Mouse (Mus musculus) heart, postnatal 0 days (tissue): ENCODE measurements around the gene Ykt6. TPM values are rescaled to one million over a fixed set of nuclear protein-coding genes. Genes with fewer than 3 reads are reported as not detected.
"Not testable (repeated sequence)": the region's sequence is repeated elsewhere in the genome, so short reads cannot be mapped to it uniquely, and the experiment has no call there.

ENCODE experiments used
- ATAC-seq: fragments of 200-750 bp; cut with Nextera tagmentation; 2 replicates; pipeline ENCODE4 v1.8.0; 2017; ENCODE audit warnings: low read depth, moderate number of reproducible peaks, moderate library complexity; ENCODE audit not compliant: insufficient read depth
- DNase-seq: peaks from one replicate; pipeline ENCODE4 v3.0.0-alpha.2; 2016; ENCODE audit warnings: low spot score
- H3K27ac ChIP-seq: fragments of 300-500 bp; sonication (generic); 2 replicates; pipeline ENCODE4 v1.5.1; 2014; ENCODE audit warnings: low read depth, mild to moderate bottlenecking
- H3K27me3 ChIP-seq: fragments of 300-500 bp; sonication (generic); 2 replicates; pipeline ENCODE4 v1.6.1; 2014; ENCODE audit warnings: low read length, mixed read lengths; ENCODE audit not compliant: control insufficient read depth, insufficient read depth
- H3K36me3 ChIP-seq: fragments of 300-500 bp; sonication (generic); replicated peaks from 2 replicates; pipeline ENCODE4 v1.6.1; 2014; ENCODE audit warnings: low read length, mixed read lengths; ENCODE audit not compliant: control insufficient read depth, insufficient read depth
- H3K4me1 ChIP-seq: fragments of 300-500 bp; sonication (generic); 2 replicates; pipeline ENCODE4 v1.6.1; 2014; ENCODE audit warnings: antibody characterized with exemption; ENCODE audit not compliant: control insufficient read depth, insufficient read depth
- H3K4me2 ChIP-seq: fragments of 300-500 bp; sonication (generic); 2 replicates; pipeline ENCODE4 v1.6.1; 2014; ENCODE audit warnings: low read depth, mild to moderate bottlenecking, low read length, moderate library complexity
- H3K4me3 ChIP-seq: fragments of 300-500 bp; sonication (generic); 2 replicates; pipeline ENCODE4 v1.5.1; 2014; ENCODE audit warnings: low read depth, low read length
- H3K9ac ChIP-seq: fragments of 300-500 bp; sonication (generic); replicated peaks from 2 replicates; pipeline ENCODE4 v1.6.1; 2014; ENCODE audit warnings: low read depth, low read length, mixed read lengths
- H3K9me3 ChIP-seq: fragments of 300-500 bp; sonication (generic); replicated peaks from 2 replicates; pipeline ENCODE4 v1.6.1; 2016; ENCODE audit warnings: low read length; ENCODE audit not compliant: control insufficient read depth
- CTCF ChIP-seq: IDR thresholded peaks from 2 replicates; pipeline ENCODE4 v1.5.1; 2016; ENCODE audit warnings: antibody characterized with exemption, control low read depth, low read depth
- EP300 ChIP-seq: IDR thresholded peaks from 2 replicates; pipeline ENCODE4 v1.6.1; 2016; ENCODE audit warnings: antibody characterized with exemption, low read depth
- WGBS: fragments of 180-500 bp; shearing (Covaris S2); extraction: QIAGEN DNeasy Blood & Tissue Kit; methylation state at CpG from one replicate; pipeline ENCODE4 v1.1.7; 2014; 5-methylcytosine and 5-hydroxymethylcytosine counted together
- polyA plus RNA-seq: library from polyadenylated mRNA; unstranded; fragments of >200 nt; fragmentation: Nextera tagmentation; extraction: Ambion mirVana; gene quantifications from 2 replicates; pipeline ENCODE4 v1.2.1, GENCODE M21; 2015
- total RNA-seq: library from RNA; depleted of rRNA; stranded (reverse); fragments of >200 nt; gene quantifications from 2 replicates; pipeline ENCODE4 v1.2.3, GENCODE M21; 2014; ENCODE audit warnings: low replicate concordance

The Ykt6 gene
- total and polyA plus RNA-seq, 2 experiments from 2014 or later: 37.4 to 55.8 TPM

GRCm38 (mm10) chr11:5919606-5920005 is 35.9 kb upstream of the Ykt6 start:
- Histone ChIP-seq H3K4me3 (no peak overlapping the region), H3K4me1 (peaks cover 22% of the 10 kb centered on the region), H3K4me2 (no peak overlapping the region), H3K9me3 (no peaks in the 10 kb centered on the region), H3K9ac (no peak overlapping the region), H3K27ac (no peak overlapping the region), H3K27me3 (no peaks in the 10 kb centered on the region), H3K36me3 (no peaks in the 10 kb centered on the region)
- 89% methylated on average over 4 of the region's 4 CpGs for WGBS
- DNase-seq: no peak
- ATAC-seq: no peak
- TF ChIP-seq EP300 (no peak), CTCF (no peak)

- no peak for ATAC-seq
- WGBS: 42% methylated on average over 16 of the region's 17 CpGs
Measured at GRCm38 (mm10) chr11:5920323-5920960, 35.1 kb upstream of the Ykt6 start.

GRCm38 (mm10) chr11:5924699-5925098 is 30.8 kb upstream of the Ykt6 start:
- no peak overlapping the region for H3K4me2 ChIP-seq
- no peak overlapping the region for H3K9ac ChIP-seq
- no peak for DNase-seq
- H3K27me3 ChIP-seq: no peaks in the 10 kb centered on the region
- no peak for ATAC-seq
- H3K36me3 ChIP-seq: no peaks in the 10 kb centered on the region
- 61% methylated on average over 8 of the region's 8 CpGs for WGBS
- no peak overlapping the region for H3K27ac ChIP-seq
- no peaks in the 10 kb centered on the region for H3K9me3 ChIP-seq
- no peaks in the 10 kb centered on the region; the same call in 1 of the 2 replicates for H3K4me1 ChIP-seq
- TF ChIP-seq CTCF (no peak), EP300 (no peak)
- no peak overlapping the region for H3K4me3 ChIP-seq

More at GRCm38 (mm10) chr11:5920323-5920960, 35.1 kb upstream of the Ykt6 start:
- H3K9ac ChIP-seq: no peak overlapping the region
- no peak overlapping the region for H3K4me2 ChIP-seq
- H3K36me3 ChIP-seq: no peaks in the 10 kb centered on the region
- no peaks in the 10 kb centered on the region for H3K9me3 ChIP-seq
- peaks cover 15% of the 10 kb centered on the region for H3K4me1 ChIP-seq
- TF ChIP-seq CTCF: no peak
- no peak for TF ChIP-seq EP300
- H3K27ac ChIP-seq: no peak overlapping the region
- no peak for DNase-seq
- no peaks in the 10 kb centered on the region for H3K27me3 ChIP-seq
- H3K4me3 ChIP-seq: no peak overlapping the region

- Histone ChIP-seq H3K36me3 (no peaks in the 10 kb centered on the region), H3K4me3 (no peak overlapping the region), H3K4me1 (no peaks in the 10 kb centered on the region), H3K27me3 (no peaks in the 10 kb centered on the region), H3K4me2 (no peak overlapping the region), H3K9ac (no peak overlapping the region), H3K27ac (no peak overlapping the region), H3K9me3 (no peaks in the 10 kb centered on the region)
- TF ChIP-seq CTCF: no peak
- no peak for TF ChIP-seq EP300
- no peak for ATAC-seq
- WGBS: 71% methylated on average over 3 of the region's 3 CpGs
- DNase-seq: no peak
Measured at GRCm38 (mm10) chr11:5926696-5927220, 28.7 kb upstream of the Ykt6 start.

- H3K36me3 ChIP-seq: no peaks in the 10 kb centered on the region
- H3K27ac ChIP-seq: no peak overlapping the region
- H3K9me3 ChIP-seq: no peaks in the 10 kb centered on the region
- no peak overlapping the region for H3K4me3 ChIP-seq
- WGBS: 95% methylated on average over 1 of the region's 1 CpGs
- no peak for ATAC-seq
- H3K4me1 ChIP-seq: no peaks in the 10 kb centered on the region
- no peaks in the 10 kb centered on the region for H3K27me3 ChIP-seq
- DNase-seq: no peak
- TF ChIP-seq CTCF (no peak), EP300 (no peak)
- H3K9ac ChIP-seq: no peak overlapping the region
- H3K4me2 ChIP-seq: no peak overlapping the region
Measured at GRCm38 (mm10) chr11:5930578-5930977, 24.9 kb upstream of the Ykt6 start.

- H3K27ac ChIP-seq, H3K9me3 ChIP-seq, H3K4me2 ChIP-seq, H3K4me1 ChIP-seq, H3K36me3 ChIP-seq, DNase-seq, H3K9ac ChIP-seq, H3K27me3 ChIP-seq, H3K4me3 ChIP-seq, ATAC-seq: not testable (repeated sequence)
- WGBS: 92% methylated on average over 6 of the region's 6 CpGs
Measured at GRCm38 (mm10) chr11:5931947-5932346, 23.5 kb upstream of the Ykt6 start.

- H3K27me3 ChIP-seq, H3K9me3 ChIP-seq, H3K36me3 ChIP-seq, DNase-seq, H3K27ac ChIP-seq, ATAC-seq, H3K4me3 ChIP-seq, H3K9ac ChIP-seq, H3K4me1 ChIP-seq, H3K4me2 ChIP-seq: not testable (repeated sequence)
- WGBS: 84% methylated on average over 11 of the region's 11 CpGs
Measured at GRCm38 (mm10) chr11:5934531-5934930, 21.0 kb upstream of the Ykt6 start.
